Mouse (Mus musculus) cerebellum, adult 2 months (tissue): ENCODE results near the gene Wdr25.

Experiments used
- CTCF ChIP-seq: fragments of 200-500 bp; IDR thresholded peaks from 2 replicates; pipeline ENCODE4 v1.5.1; 2011; ENCODE audit warnings: low read depth, mild to moderate bottlenecking, control low read depth, low read length, moderate library complexity, borderline replicate concordance; ENCODE audit not compliant: insufficient read depth
- POLR2A ChIP-seq: fragments of 200-500 bp; IDR thresholded peaks from 2 replicates; pipeline ENCODE4 v1.6.1; 2011; ENCODE audit warnings: low read length, control low read depth, borderline replicate concordance; ENCODE audit not compliant: insufficient read depth

DNA sequence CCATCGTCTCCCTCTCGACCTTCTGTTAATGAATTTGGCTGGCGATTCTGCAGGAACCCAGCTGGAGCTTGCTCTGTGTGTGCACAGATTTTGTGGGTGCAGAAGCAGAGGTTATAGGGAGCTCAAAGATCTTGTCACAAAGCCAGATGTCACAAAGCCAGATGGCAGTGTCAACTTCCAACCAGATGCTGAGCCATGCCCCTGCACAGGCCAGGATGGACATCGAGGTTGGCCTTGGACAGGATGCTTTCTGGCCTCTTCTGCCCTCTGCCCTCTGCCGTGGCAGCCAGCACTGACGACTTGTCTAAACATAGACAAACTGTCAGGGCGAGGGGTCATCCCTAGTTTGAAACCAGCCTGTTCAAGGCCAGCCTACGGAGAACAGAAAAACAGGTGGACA lies 43.3 kb upstream of the Wdr25 start:
- no peak for TF ChIP-seq CTCF
- no peak for TF ChIP-seq POLR2A
